Mouse (Mus musculus): ENCODE data around the gene Chrna10. TPM values are rescaled to one million over a fixed set of nuclear protein-coding genes. Genes with fewer than 3 reads are reported as not detected.
A peak's percentile ranks its signal among the peaks of the same experiment; 100 is the strongest.

The Chrna10 gene
- not detected in 2 replicates for polyA plus RNA-seq (2015; fragmentation: Nextera tagmentation; extraction: Ambion mirVana)

- WGBS, result 41% methylated on average over 7 of the region's 7 CpGs
- no peaks in the 10 kb centered on the region for H3K27me3 ChIP-seq (replicated peaks; ENCODE audit: control insufficient read depth, insufficient read depth, low read length)
- no peaks in the 10 kb centered on the region for H3K4me1 ChIP-seq (replicated peaks; ENCODE audit: control insufficient read depth, insufficient read depth, low read length)
- H3K9ac ChIP-seq (ENCODE audit: low read depth, low read length), result no peak within 1 kb of the TSS
- peaks cover 36% of the 10 kb centered on the region for H3K36me3 ChIP-seq (ENCODE audit: control insufficient read depth, insufficient read depth)
- H3K4me3 ChIP-seq (ENCODE audit: low read depth, low read length), result no peak within 1 kb of the TSS
- no peak within 1 kb of the TSS for H3K27ac ChIP-seq (ENCODE audit: low read depth, low read length)
- no peak for ATAC-seq
- H3K9me3 ChIP-seq (ENCODE audit: control insufficient read depth), result no peaks in the 10 kb centered on the region
- H3K4me2 ChIP-seq (replicated peaks; ENCODE audit: low read depth), result no peak within 1 kb of the TSS
- TF ChIP-seq CTCF (IDR thresholded peaks at IDR 0.05; ENCODE audit: low read depth), result no peak
These were observed at the start of gene Chrna10 for GRCm38 (mm10) chr7:102116579-102117331. TSS of gene Chrna10 (minus strand) at chr7:102116828.

- H3K4me1 ChIP-seq (replicated peaks; ENCODE audit: control insufficient read depth, insufficient read depth, low read length), result no peaks in the 10 kb centered on the region
- H3K9ac ChIP-seq (ENCODE audit: low read depth, low read length), result no peak overlapping the region
- no peak overlapping the region for H3K4me2 ChIP-seq (replicated peaks; ENCODE audit: low read depth)
- no peak for TF ChIP-seq CTCF (IDR thresholded peaks at IDR 0.05; ENCODE audit: low read depth)
- H3K27ac ChIP-seq (ENCODE audit: low read depth, low read length), result no peak overlapping the region
- no peak overlapping the region for H3K4me3 ChIP-seq (ENCODE audit: low read depth, low read length)
- H3K27me3 ChIP-seq (replicated peaks; ENCODE audit: control insufficient read depth, insufficient read depth, low read length), result no peaks in the 10 kb centered on the region
- 78% methylated on average over 5 of the region's 5 CpGs for WGBS
- no peaks in the 10 kb centered on the region for H3K9me3 ChIP-seq (ENCODE audit: control insufficient read depth)
- ATAC-seq, result no peak
- peaks cover 61% of the 10 kb centered on the region for H3K36me3 ChIP-seq (ENCODE audit: control insufficient read depth, insufficient read depth)
These were observed 37.1 kb upstream of the Chrna10 start for GRCm38 (mm10) chr7:102153691-102154090.

- WGBS, result 96% methylated on average over 5 of the region's 5 CpGs
- no peak for TF ChIP-seq CTCF (IDR thresholded peaks at IDR 0.05; ENCODE audit: low read depth)
- no peaks in the 10 kb centered on the region for H3K9me3 ChIP-seq (ENCODE audit: control insufficient read depth)
- no peak overlapping the region for H3K4me2 ChIP-seq (replicated peaks; ENCODE audit: low read depth)
- H3K36me3 ChIP-seq (ENCODE audit: control insufficient read depth, insufficient read depth), result peaks cover 69% of the 10 kb centered on the region
- no peak overlapping the region for H3K27ac ChIP-seq (ENCODE audit: low read depth, low read length)
- H3K4me1 ChIP-seq (replicated peaks; ENCODE audit: control insufficient read depth, insufficient read depth, low read length), result no peaks in the 10 kb centered on the region
- ATAC-seq, result no peak
- H3K4me3 ChIP-seq (ENCODE audit: low read depth, low read length), result no peak overlapping the region
- no peaks in the 10 kb centered on the region for H3K27me3 ChIP-seq (replicated peaks; ENCODE audit: control insufficient read depth, insufficient read depth, low read length)
- no peak overlapping the region for H3K9ac ChIP-seq (ENCODE audit: low read depth, low read length)
These were observed 21.3 kb upstream of the Chrna10 start for GRCm38 (mm10) chr7:102137898-102138297.

- Histone ChIP-seq H3K9me3 (ENCODE audit: control insufficient read depth) (no peaks in the 10 kb centered on the region), H3K36me3 (ENCODE audit: control insufficient read depth, insufficient read depth) (peaks cover 73% of the 10 kb centered on the region), H3K4me1 (replicated peaks; ENCODE audit: control insufficient read depth, insufficient read depth, low read length) (no peaks in the 10 kb centered on the region), H3K9ac (ENCODE audit: low read depth, low read length) (no peak overlapping the region), H3K27ac (ENCODE audit: low read depth, low read length) (no peak overlapping the region), H3K4me2 (replicated peaks; ENCODE audit: low read depth) (no peak overlapping the region), H3K4me3 (ENCODE audit: low read depth, low read length) (no peak overlapping the region), H3K27me3 (replicated peaks; ENCODE audit: control insufficient read depth, insufficient read depth, low read length) (no peaks in the 10 kb centered on the region)
- peak; percentile 66 for TF ChIP-seq CTCF (IDR thresholded peaks at IDR 0.05; ENCODE audit: low read depth)
- 86% methylated on average over 1 of the region's 1 CpGs for WGBS
- no peak for ATAC-seq
These were observed 20.8 kb upstream of the Chrna10 start for GRCm38 (mm10) chr7:102137464-102137863.

GRCm38 (mm10) chr7:102132395-102132794, 15.8 kb upstream of the Chrna10 start:
- no peak overlapping the region for H3K9ac ChIP-seq (ENCODE audit: low read depth, low read length)
- no peaks in the 10 kb centered on the region for H3K9me3 ChIP-seq (ENCODE audit: control insufficient read depth)
- peaks cover 75% of the 10 kb centered on the region for H3K36me3 ChIP-seq (ENCODE audit: control insufficient read depth, insufficient read depth)
- H3K4me2 ChIP-seq (replicated peaks; ENCODE audit: low read depth), result no peak overlapping the region
- H3K4me3 ChIP-seq (ENCODE audit: low read depth, low read length), result no peak overlapping the region
- H3K27me3 ChIP-seq (replicated peaks; ENCODE audit: control insufficient read depth, insufficient read depth, low read length), result no peaks in the 10 kb centered on the region
- H3K4me1 ChIP-seq (replicated peaks; ENCODE audit: control insufficient read depth, insufficient read depth, low read length), result no peaks in the 10 kb centered on the region
- H3K27ac ChIP-seq (ENCODE audit: low read depth, low read length), result no peak overlapping the region
- no peak for TF ChIP-seq CTCF (IDR thresholded peaks at IDR 0.05; ENCODE audit: low read depth)
- ATAC-seq, result peak; percentile 51; the same call in 1 of the 2 replicates
- 67% methylated on average over 4 of the region's 4 CpGs for WGBS

- H3K36me3 ChIP-seq (ENCODE audit: control insufficient read depth, insufficient read depth), result peaks cover 72% of the 10 kb centered on the region
- no peaks in the 10 kb centered on the region for H3K27me3 ChIP-seq (replicated peaks; ENCODE audit: control insufficient read depth, insufficient read depth, low read length)
These were observed 3.7 kb upstream of the Chrna10 start for GRCm38 (mm10) chr7:102120326-102120725.

More at GRCm38 (mm10) chr7:102120326-102120725, 3.7 kb upstream of the Chrna10 start:
- no peaks in the 10 kb centered on the region for H3K9me3 ChIP-seq (ENCODE audit: control insufficient read depth)
- no peak for TF ChIP-seq CTCF (IDR thresholded peaks at IDR 0.05; ENCODE audit: low read depth)
- H3K4me2 ChIP-seq (replicated peaks; ENCODE audit: low read depth), result no peak overlapping the region
- no peak overlapping the region for H3K4me3 ChIP-seq (ENCODE audit: low read depth, low read length)
- no peaks in the 10 kb centered on the region for H3K4me1 ChIP-seq (replicated peaks; ENCODE audit: control insufficient read depth, insufficient read depth, low read length)
- WGBS, result 96% methylated on average over 10 of the region's 10 CpGs
- no peak overlapping the region for H3K27ac ChIP-seq (ENCODE audit: low read depth, low read length)
- ATAC-seq, result no peak
- H3K9ac ChIP-seq (ENCODE audit: low read depth, low read length), result no peak overlapping the region

Data from intestine, postnatal 0 days (tissue).